23 mouse cellular contexts compared by ENCODE assay signal in genomic region chr11:95472942-95473341, GRCm38 (mm10). TPM values are rescaled to one million over a fixed set of nuclear protein-coding genes. Genes with fewer than 3 reads are reported as not detected.
A peak's percentile ranks its signal among the peaks of the same experiment; 100 is the strongest.
DNase-seq lines count a peak whose midpoint lies in the region; ATAC-seq and TF ChIP-seq lines count a peak whose summit lies in the region.
"Had no signal": no experiment of that assay in that cellular context is flagged by ENCODE, and none has a peak within 500 bp of the region (broad histone marks: within the 10 kb centered on the region; RNA-seq: fewer than 3 reads in every experiment).

No protein-coding gene starts in this region.

- H3K9ac ChIP-seq in heart, adult 2 months (ENCODE audit: low read depth, low read length), result no peak overlapping the region
- no peak overlapping the region for H3K9ac ChIP-seq in midbrain, postnatal 0 days (replicated peaks; ENCODE audit: low read length, poor library complexity, severe bottlenecking)
- H3K9ac ChIP-seq: embryonic facial prominence, embryonic 12.5 days; forebrain, embryonic 12.5 days; heart, embryonic 13.5 days; hindbrain, embryonic 15.5 days had no signal

- intact Hi-C loops in heart, adult 2 months (cut with DNase I), result loop anchor here (5.0 kb wide), 1 partner anchor 34 kb away; no protein-coding TSS in a partner anchor
- intact Hi-C loops in heart, postnatal 14 days (cut with DNase I), result no loop called here

- no peak overlapping the region for H3K4me3 ChIP-seq in heart, adult 2 months
- H3K4me3 ChIP-seq in midbrain, postnatal 0 days (ENCODE audit: low read depth, low read length), result no peak overlapping the region
- no peak overlapping the region for H3K4me3 ChIP-seq in midbrain, embryonic 10.5 days
- H3K4me3 ChIP-seq: embryonic facial prominence, embryonic 12.5 days; forebrain, embryonic 12.5 days; heart, embryonic 13.5 days; hindbrain, embryonic 10.5 days; hindbrain, embryonic 15.5 days had no signal

- 0 out of 2 replicates have a peak overlapping the region, but pooled peaks have one; percentile 1 for H3K27ac ChIP-seq in heart, adult 2 months
- H3K27ac ChIP-seq in midbrain, postnatal 0 days (ENCODE audit: low read depth, low read length), result no peak overlapping the region
- H3K27ac ChIP-seq in midbrain, embryonic 10.5 days (replicated peaks), result no peak overlapping the region
- H3K27ac ChIP-seq: embryonic facial prominence, embryonic 12.5 days; forebrain, embryonic 12.5 days; heart, embryonic 13.5 days; hindbrain, embryonic 10.5 days; hindbrain, embryonic 15.5 days had no signal

- H3K4me2 ChIP-seq in midbrain, postnatal 0 days (ENCODE audit: low read depth, low read length, poor library complexity, severe bottlenecking), result no peak overlapping the region
- H3K4me2 ChIP-seq: embryonic facial prominence, embryonic 12.5 days; forebrain, embryonic 12.5 days; heart, embryonic 13.5 days; hindbrain, embryonic 15.5 days had no signal

- H3K36me3 ChIP-seq in heart, adult 2 months (ENCODE audit: control insufficient read depth, insufficient read depth, low read length), result peaks cover 21% of the 10 kb centered on the region
- peaks cover 11% of the 10 kb centered on the region for H3K36me3 ChIP-seq in midbrain, postnatal 0 days (ENCODE audit: insufficient read depth, low read length)
- peaks cover 69% of the 10 kb centered on the region for H3K36me3 ChIP-seq in midbrain, embryonic 10.5 days

- TF ChIP-seq POLR2A in heart, adult 2 months (IDR thresholded peaks at IDR 0.05; ENCODE audit: insufficient read depth, low read depth, low read length), result no peak

- DNase-seq in gastrocnemius, adult 18-20 months (ENCODE audit: low spot score), result peak; percentile 65
- DNase-seq in gastrocnemius, postnatal 10 days, result no peak
- no peak for DNase-seq in heart, adult 2 months
- no peak for DNase-seq in heart, postnatal 14 days
- DNase-seq in midbrain, postnatal 0 days (ENCODE audit: low spot score), result peak; percentile 44
- DNase-seq in midbrain, embryonic 10.5 days (ENCODE audit: low spot score), result no peak
- DNase-seq in cerebellum, adult 8-10 months, result no peak
- DNase-seq: adrenal gland, postnatal 14 days; cerebellum, adult 18-20 months; cerebellum, postnatal 10 days; embryo, embryonic 11 days; kidney, adult 8-10 months had no signal

- no peak for TF ChIP-seq EP300 in heart, adult 2 months (IDR thresholded peaks at IDR 0.05; ENCODE audit: insufficient read depth, low read depth, low read length)

- TF ChIP-seq CTCF in heart, adult 2 months (IDR thresholded peaks at IDR 0.05), result no peak
- no peak for TF ChIP-seq CTCF in midbrain, postnatal 0 days (IDR thresholded peaks at IDR 0.05)

- H3K4me1 ChIP-seq in heart, adult 2 months (ENCODE audit: control insufficient read depth, insufficient read depth, low read length), result peaks cover 1% of the 10 kb centered on the region; the same call in 1 of the 2 replicates
- H3K4me1 ChIP-seq in midbrain, postnatal 0 days (ENCODE audit: insufficient read depth, low read length), result no peaks in the 10 kb centered on the region
- H3K4me1 ChIP-seq in midbrain, embryonic 10.5 days, result no peaks in the 10 kb centered on the region
- H3K4me1 ChIP-seq: embryonic facial prominence, embryonic 12.5 days; forebrain, embryonic 12.5 days; hindbrain, embryonic 10.5 days; hindbrain, embryonic 15.5 days had no signal

- ATAC-seq in midbrain, postnatal 0 days (ENCODE audit: low FRiP score), result no peak
- ATAC-seq: activated CD4-positive, CD25-positive, alpha-beta regulatory T cell, adult 4 months; forebrain, embryonic 16.5 days; inflammation-experienced regulatory T-cells, adult 6 months; intestine, postnatal 0 days; Patski had no signal

- H3K27me3 ChIP-seq in heart, adult 2 months (ENCODE audit: control insufficient read depth, insufficient read depth, low read length), result no peaks in the 10 kb centered on the region
- no peaks in the 10 kb centered on the region for H3K27me3 ChIP-seq in midbrain, postnatal 0 days (ENCODE audit: insufficient read depth, low read length)
- no peaks in the 10 kb centered on the region for H3K27me3 ChIP-seq in midbrain, embryonic 10.5 days (ENCODE audit: low read depth, poor library complexity, severe bottlenecking)
- H3K27me3 ChIP-seq: embryonic facial prominence, embryonic 12.5 days; forebrain, embryonic 12.5 days; heart, embryonic 13.5 days; hindbrain, embryonic 15.5 days; Patski had no signal

- H3K79me2 ChIP-seq in heart, adult 2 months (replicated peaks; ENCODE audit: control insufficient read depth, insufficient read depth, low read length), result no peaks in the 10 kb centered on the region; the same call in 1 of the 2 replicates

- H3K9me3 ChIP-seq in midbrain, postnatal 0 days (ENCODE audit: low read length), result no peaks in the 10 kb centered on the region
- H3K9me3 ChIP-seq in midbrain, embryonic 10.5 days (replicated peaks), result no peaks in the 10 kb centered on the region
- H3K9me3 ChIP-seq: embryonic facial prominence, embryonic 12.5 days; forebrain, embryonic 12.5 days; heart, embryonic 13.5 days; hindbrain, embryonic 10.5 days; hindbrain, embryonic 15.5 days had no signal

- 48% methylated on average over 2 of the region's 2 CpGs for WGBS in heart, adult 2 months
- WGBS in midbrain, postnatal 0 days, result 83% methylated on average over 2 of the region's 2 CpGs
- WGBS in midbrain, embryonic 10.5 days, result 94% methylated on average over 2 of the region's 2 CpGs

RNA-seq across cellular contexts. Expression of gene Nxph3, which starts 41.4 kb away (rescaled TPM):
- under 1 TPM; 0.27 to 0.33 TPM for total RNA-seq in gastrocnemius, adult 18-20 months (2021)
- 1 to 10 TPM in 1 of 2 experiments, under 1 TPM in 1; 0.87 to 1.1 TPM for total RNA-seq in gastrocnemius, postnatal 10 days (2021)
- under 1 TPM; 0.55 to 0.73 TPM for total RNA-seq in heart, adult 2 months (2021)
- 0.57 and 0.76 TPM in 2 replicates for polyA plus RNA-seq in heart, adult 2 months (2012; rRNA removed)
- under 1 TPM; 0.37 to 0.93 TPM for total RNA-seq in heart, postnatal 14 days (2021)
- 22.3 and 22.8 TPM in 2 replicates for total RNA-seq in midbrain, postnatal 0 days (2014; rRNA removed)
- polyA plus RNA-seq in midbrain, postnatal 0 days (2015; fragmentation: Nextera tagmentation; extraction: Ambion mirVana), result 5.1 and 5.6 TPM in 2 replicates
- polyA plus RNA-seq in midbrain, embryonic 10.5 days (2016; fragmentation: Nextera tagmentation; extraction: Ambion mirVana), result 0.68 and 0.78 TPM in 2 replicates
- total RNA-seq: granulocyte monocyte progenitor cell, adult 5-6 weeks had no signal
- polyA plus RNA-seq: activated CD4-positive, CD25-positive, alpha-beta regulatory T cell, adult 4 months; inflammation-experienced regulatory T-cells, adult 6 months had no signal

RNA-seq across cellular contexts. Expression of gene Spop, which starts 59.1 kb away (rescaled TPM):
- total RNA-seq in gastrocnemius, adult 18-20 months (2021), result 100 to 1,000 TPM; 162 to 171 TPM
- total RNA-seq in gastrocnemius, postnatal 10 days (2021), result 100 to 1,000 TPM; 192 to 216 TPM
- 100 to 1,000 TPM; 155 to 170 TPM for total RNA-seq in heart, adult 2 months (2021)
- polyA plus RNA-seq in heart, adult 2 months (2012; rRNA removed), result 69.3 and 112 TPM in 2 replicates
- 100 to 1,000 TPM; 169 to 171 TPM for total RNA-seq in heart, postnatal 14 days (2021)
- total RNA-seq in midbrain, postnatal 0 days (2014; rRNA removed), result 54.3 and 66.5 TPM in 2 replicates
- polyA plus RNA-seq in midbrain, postnatal 0 days (2015; fragmentation: Nextera tagmentation; extraction: Ambion mirVana), result 192 and 231 TPM in 2 replicates
- 170 and 198 TPM in 2 replicates for polyA plus RNA-seq in midbrain, embryonic 10.5 days (2016; fragmentation: Nextera tagmentation; extraction: Ambion mirVana)

Comparison
In these comparisons a context has a peak if more than half of its experiments do, and no peak if none do; other contexts are left out.
1. DNase-seq: peak in gastrocnemius, adult 18-20 months (single experiment) and midbrain, postnatal 0 days (single experiment); none in gastrocnemius, postnatal 10 days (single experiment), heart, adult 2 months (0 of 2), heart, postnatal 14 days (0 of 2), midbrain, embryonic 10.5 days (single experiment) and cerebellum, adult 8-10 months (single experiment).
2. RNA of gene Nxph3, which starts 41.4 kb away (total RNA-seq): 22.3 to 22.8 TPM in midbrain, postnatal 0 days; 0.87 to 1.1 TPM in gastrocnemius, postnatal 10 days, 0.37 to 0.93 TPM in heart, postnatal 14 days, 0.55 to 0.73 TPM in heart, adult 2 months and 0.27 to 0.33 TPM in gastrocnemius, adult 18-20 months; every median in the first group is over 10 times any median in the second.